In genomic region chr7:64149747-64150146, GRCm38 (mm10) we compare ENCODE assay signal across 12 mouse cellular contexts. TPM values are rescaled to one million over a fixed set of nuclear protein-coding genes. Genes with fewer than 3 reads are reported as not detected.
DNase-seq lines count a peak whose midpoint lies in the region; ATAC-seq and TF ChIP-seq lines count a peak whose summit lies in the region.
"Had no signal": no experiment of that assay in that cellular context is flagged by ENCODE, and none has a peak within 500 bp of the region (broad histone marks: within the 10 kb centered on the region; RNA-seq: fewer than 3 reads in every experiment).

No protein-coding gene starts in this region.

- no peak overlapping the region for H3K4me2 ChIP-seq in stomach, postnatal 0 days (replicated peaks; ENCODE audit: low read depth)
- H3K4me2 ChIP-seq: limb, embryonic 15.5 days had no signal

- WGBS in stomach, postnatal 0 days = 12% methylated on average over 2 of the region's 2 CpGs

- peak; percentile 65 for TF ChIP-seq CTCF in stomach, postnatal 0 days (IDR thresholded peaks at IDR 0.05; ENCODE audit: low read depth)

- no peaks in the 10 kb centered on the region for H3K36me3 ChIP-seq in stomach, postnatal 0 days (ENCODE audit: control insufficient read depth, insufficient read depth, low read length)
- H3K36me3 ChIP-seq: limb, embryonic 15.5 days had no signal

- peak; percentile 54 to 65 for DNase-seq in cerebellum, postnatal 14 days
- DNase-seq in cerebellum, adult 9-10 months = no peak
- DNase-seq in kidney, adult 9 months = peak; percentile 14
- DNase-seq in kidney, postnatal 14 days = no peak
- DNase-seq in testis, postnatal 10 days (ENCODE audit: low spot score) = peak; percentile 36
- no peak for DNase-seq in testis, postnatal 14 days (ENCODE audit: low spot score)
- DNase-seq in stomach, postnatal 0 days (ENCODE audit: low spot score) = no peak
- no peak for DNase-seq in c-Kit-positive CD71-positive TER-119-positive erythroid progenitor cells, embryonic 14.5 days (ENCODE audit: low spot score)
- DNase-seq: gastrocnemius, postnatal 10 days had no signal

- TF ChIP-seq EP300 in stomach, postnatal 0 days (optimal IDR thresholded peaks at IDR 0.05) = no peak

- ATAC-seq in stomach, postnatal 0 days (ENCODE audit: low FRiP score, low TSS enrichment) = no peak
- ATAC-seq: activated CD4-positive, CD25-positive, alpha-beta regulatory T cell, adult 4 months had no signal

- no peaks in the 10 kb centered on the region for H3K9me3 ChIP-seq in stomach, postnatal 0 days (ENCODE audit: control insufficient read depth, low read length)
- H3K9me3 ChIP-seq: limb, embryonic 15.5 days had no signal

- H3K4me1 ChIP-seq in stomach, postnatal 0 days (replicated peaks; ENCODE audit: control insufficient read depth, insufficient read depth) = no peaks in the 10 kb centered on the region
- H3K4me1 ChIP-seq: limb, embryonic 15.5 days had no signal

- H3K9ac ChIP-seq in stomach, postnatal 0 days (ENCODE audit: low read length) = no peak overlapping the region
- H3K9ac ChIP-seq: limb, embryonic 15.5 days had no signal

- no peak overlapping the region for H3K4me3 ChIP-seq in stomach, postnatal 0 days (ENCODE audit: low read depth, low read length)
- H3K4me3 ChIP-seq: erythroblast, embryonic 14.5 days; limb, embryonic 15.5 days had no signal

- H3K27me3 ChIP-seq in stomach, postnatal 0 days (ENCODE audit: control insufficient read depth, insufficient read depth, low read length) = no peaks in the 10 kb centered on the region
- H3K27me3 ChIP-seq: limb, embryonic 15.5 days had no signal

- no peak overlapping the region for H3K27ac ChIP-seq in stomach, postnatal 0 days (replicated peaks)
- H3K27ac ChIP-seq: limb, embryonic 15.5 days had no signal

RNA-seq across cellular contexts. Expression of gene Trpm1, which starts 3.9 kb away (rescaled TPM):
- 0.21 and 0.27 TPM in 2 replicates for polyA plus RNA-seq in stomach, postnatal 0 days (2015; fragmentation: Nextera tagmentation; extraction: Ambion mirVana)

Comparison
In these comparisons a context has a peak if more than half of its experiments do, and no peak if none do; other contexts are left out.
1. DNase-seq: peak in cerebellum, postnatal 14 days (2 of 2), kidney, adult 9 months (single experiment) and testis, postnatal 10 days (single experiment); none in cerebellum, adult 9-10 months (single experiment), kidney, postnatal 14 days (single experiment), testis, postnatal 14 days (single experiment), stomach, postnatal 0 days (single experiment) and c-Kit-positive CD71-positive TER-119-positive erythroid progenitor cells, embryonic 14.5 days (single experiment).